Mouse (Mus musculus): ENCODE results near the gene Myh3.

- TF ChIP-seq CTCF (IDR thresholded peaks at IDR 0.05; ENCODE audit: extremely low read depth, insufficient read depth, low read length) (no peak), POLR2A (IDR thresholded peaks at IDR 0.05; ENCODE audit: extremely low read depth, insufficient read depth, low read length) (no peak)
Measured at GRCm38 (mm10) chr11:67094470-67094869, 16.4 kb downstream of the Myh3 start.
